Mouse (Mus musculus) midbrain, embryonic 10.5 days (tissue): Measurements from ENCODE around the gene Tgfbr2. TPM values are rescaled to one million over a fixed set of nuclear protein-coding genes. Genes with fewer than 3 reads are reported as not detected.

Experiments used
- DNase-seq: peaks from one replicate; pipeline ENCODE4 v3.0.0-alpha.2; 2017; ENCODE audit warnings: low spot score
- H3K27ac ChIP-seq: fragments of 300-500 bp; sonication (generic); replicated peaks from 2 replicates; pipeline ENCODE4 v1.5.1; 2016; ENCODE audit warnings: mild to moderate bottlenecking
- H3K27me3 ChIP-seq: fragments of 300-500 bp; sonication (generic); 2 replicates; pipeline ENCODE4 v1.6.1; 2016; ENCODE audit warnings: low read depth, mild to moderate bottlenecking; ENCODE audit not compliant: poor library complexity, severe bottlenecking
- H3K36me3 ChIP-seq: fragments of 300-500 bp; sonication (generic); 2 replicates; pipeline ENCODE4 v1.6.1; 2016; ENCODE audit warnings: mild to moderate bottlenecking, moderate library complexity
- H3K4me1 ChIP-seq: fragments of 300-500 bp; sonication (generic); 2 replicates; pipeline ENCODE4 v1.6.1; 2016
- H3K4me3 ChIP-seq: fragments of 300-500 bp; sonication (generic); 2 replicates; pipeline ENCODE4 v1.5.1; 2016; ENCODE audit warnings: mild to moderate bottlenecking, moderate library complexity
- H3K9me3 ChIP-seq: fragments of 300-500 bp; sonication (generic); replicated peaks from 2 replicates; pipeline ENCODE4 v1.6.1; 2016; ENCODE audit warnings: mild to moderate bottlenecking
- WGBS: fragments of 180-500 bp; shearing (Covaris S2); methylation state at CpG from one replicate; pipeline ENCODE4 v1.1.7; 2016; 5-methylcytosine and 5-hydroxymethylcytosine counted together
- polyA plus RNA-seq: library from polyadenylated mRNA; unstranded; fragments of >200 nt; fragmentation: Nextera tagmentation; extraction: Ambion mirVana; gene quantifications from 2 replicates; pipeline ENCODE4 v1.2.1, GENCODE M21; 2016

Gene Tgfbr2
- polyA plus RNA-seq, 1 experiment from 2014 or later = 7.2 TPM

DNA sequence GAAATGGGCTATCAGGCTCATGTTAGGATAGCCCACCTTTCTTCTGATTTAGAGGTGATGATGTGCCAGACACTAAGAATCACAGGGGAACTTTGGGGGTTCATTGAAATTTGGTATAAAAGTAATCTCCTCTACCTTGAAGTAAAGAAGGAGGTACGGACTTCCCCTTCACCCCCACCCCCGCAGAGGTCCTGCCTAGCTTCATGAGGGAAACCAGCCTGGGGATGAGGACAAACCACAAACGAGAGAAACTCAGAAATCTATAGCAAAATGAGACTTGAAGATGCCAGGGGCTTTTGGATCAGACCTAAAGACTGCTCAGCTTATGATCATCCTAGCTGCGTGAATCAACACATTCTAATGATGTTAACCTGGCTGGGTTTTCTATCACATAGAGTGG is 14.7 kb upstream of the Tgfbr2 start:
- 86% methylated on average over 4 of the region's 4 CpGs for WGBS
- Histone ChIP-seq H3K27ac (no peak overlapping the region), H3K4me1 (no peaks in the 10 kb centered on the region), H3K27me3 (no peaks in the 10 kb centered on the region), H3K4me3 (no peak overlapping the region), H3K9me3 (no peaks in the 10 kb centered on the region), H3K36me3 (no peaks in the 10 kb centered on the region)
- DNase-seq = no peak

DNA sequence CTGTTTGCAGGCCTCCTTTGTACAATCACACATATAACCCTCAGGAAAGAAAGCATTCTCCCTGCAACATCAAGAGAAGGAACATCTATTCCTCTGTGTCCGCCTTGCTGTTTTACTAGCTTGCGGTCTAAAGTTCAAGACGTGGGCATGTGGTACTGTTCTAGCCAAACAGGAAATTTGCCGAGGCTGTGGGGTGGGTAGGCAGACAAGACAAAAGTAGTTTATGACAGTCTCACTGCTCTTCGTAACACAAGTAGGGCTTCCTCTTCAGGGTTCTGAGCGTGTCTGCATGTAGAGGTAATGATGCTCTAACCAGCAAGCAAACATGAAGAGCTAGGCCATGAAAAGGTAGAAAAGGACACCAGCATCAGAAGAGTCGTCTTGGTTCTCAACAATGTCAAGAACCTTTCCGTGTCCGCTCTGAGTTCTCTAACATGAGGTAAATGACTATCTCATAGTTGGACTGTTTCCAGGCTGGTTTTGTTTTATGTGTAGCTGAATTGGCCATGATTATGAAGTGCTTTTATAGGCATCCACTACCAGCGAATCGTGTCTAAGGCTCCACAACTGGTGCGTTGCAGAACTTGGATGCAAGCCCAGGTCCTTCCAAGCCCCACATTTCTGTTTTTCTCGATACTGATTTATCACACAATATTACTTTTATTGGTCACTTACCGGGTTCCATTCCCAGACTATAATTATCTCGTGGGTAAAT is 13.9 kb upstream of the Tgfbr2 start:
- Histone ChIP-seq H3K4me3 (no peak overlapping the region), H3K36me3 (no peaks in the 10 kb centered on the region), H3K27me3 (no peaks in the 10 kb centered on the region), H3K4me1 (no peaks in the 10 kb centered on the region), H3K27ac (no peak overlapping the region), H3K9me3 (no peaks in the 10 kb centered on the region)
- DNase-seq = no peak
- 94% methylated on average over 15 of the region's 15 CpGs for WGBS

DNA sequence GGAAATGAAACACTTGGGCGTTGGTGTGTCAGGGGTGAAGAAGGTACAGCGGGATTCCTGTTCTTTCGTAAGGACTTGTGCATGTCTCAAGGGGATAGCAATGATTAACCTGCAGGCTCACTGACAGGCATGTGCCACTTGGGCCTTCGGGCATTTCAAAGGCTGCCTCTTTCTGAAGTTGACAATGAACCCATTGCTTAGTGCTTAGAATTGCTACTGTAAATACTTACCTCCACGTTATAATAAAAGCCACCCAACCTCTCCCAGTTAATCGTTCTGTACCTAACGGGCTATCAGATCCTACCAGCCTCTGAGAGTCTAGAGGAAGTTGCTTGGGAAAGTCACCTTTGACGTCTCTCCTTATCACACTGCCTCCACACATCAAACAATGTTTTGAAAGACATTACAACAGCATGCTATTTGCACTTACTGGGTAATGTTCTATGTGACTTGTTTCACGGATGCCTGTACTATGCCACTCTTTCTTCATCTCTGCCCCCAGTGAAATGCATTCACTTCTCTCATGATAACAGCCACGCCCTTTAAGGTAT is 12.1 kb upstream of the Tgfbr2 start:
- Histone ChIP-seq H3K9me3 (no peaks in the 10 kb centered on the region), H3K27ac (no peak overlapping the region), H3K27me3 (no peaks in the 10 kb centered on the region), H3K4me1 (no peaks in the 10 kb centered on the region), H3K4me3 (no peak overlapping the region), H3K36me3 (no peaks in the 10 kb centered on the region)
- WGBS = 89% methylated on average over 10 of the region's 10 CpGs
- DNase-seq = no peak

DNA sequence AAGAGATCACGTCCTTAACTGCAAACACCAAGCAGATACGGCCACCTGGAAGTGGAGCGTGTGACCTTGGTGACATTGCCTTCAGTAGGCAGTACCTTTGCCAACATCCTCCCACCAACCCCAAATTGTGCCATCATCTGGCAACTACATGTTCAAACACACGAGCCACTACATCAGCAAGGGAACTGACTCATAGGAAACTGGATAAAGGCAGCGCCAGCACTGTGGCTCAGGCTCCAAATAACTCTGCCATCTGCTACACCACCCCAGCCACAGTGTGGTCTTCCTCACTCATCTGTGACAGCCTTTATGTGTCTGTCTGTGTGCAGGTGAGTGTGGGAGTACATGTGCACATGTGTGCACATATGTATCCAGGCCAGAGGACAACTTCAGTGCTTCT is 9.7 kb upstream of the Tgfbr2 start:
- Histone ChIP-seq H3K9me3 (no peaks in the 10 kb centered on the region), H3K4me1 (no peaks in the 10 kb centered on the region), H3K4me3 (no peak overlapping the region), H3K27me3 (no peaks in the 10 kb centered on the region), H3K27ac (no peak overlapping the region), H3K36me3 (no peaks in the 10 kb centered on the region)
- WGBS = 93% methylated on average over 5 of the region's 5 CpGs
- DNase-seq = no peak

DNA sequence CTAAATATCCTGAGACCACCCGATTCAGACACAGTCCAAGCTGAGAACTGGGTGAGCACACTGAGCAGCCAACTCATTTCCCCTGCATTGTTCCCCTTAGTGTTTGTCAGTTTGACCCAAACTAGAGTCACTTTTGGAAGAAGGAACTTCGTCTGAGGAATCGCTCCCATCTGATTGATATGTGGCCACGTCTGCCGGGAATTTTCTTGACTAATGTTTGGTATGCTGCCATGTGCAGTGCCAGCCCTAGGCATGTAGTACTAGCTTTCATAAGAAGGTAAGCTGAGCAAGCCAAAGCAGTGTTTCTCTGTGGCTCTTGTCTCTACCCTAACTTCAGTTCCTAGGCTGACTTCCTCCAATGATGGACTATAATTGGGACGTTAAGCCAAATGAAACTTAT is 7.9 kb upstream of the Tgfbr2 start:
- Histone ChIP-seq H3K27ac (no peak overlapping the region), H3K36me3 (no peaks in the 10 kb centered on the region), H3K4me3 (no peak overlapping the region), H3K4me1 (no peaks in the 10 kb centered on the region), H3K9me3 (no peaks in the 10 kb centered on the region), H3K27me3 (no peaks in the 10 kb centered on the region)
- no peak for DNase-seq
- WGBS = 97% methylated on average over 6 of the region's 6 CpGs

DNA sequence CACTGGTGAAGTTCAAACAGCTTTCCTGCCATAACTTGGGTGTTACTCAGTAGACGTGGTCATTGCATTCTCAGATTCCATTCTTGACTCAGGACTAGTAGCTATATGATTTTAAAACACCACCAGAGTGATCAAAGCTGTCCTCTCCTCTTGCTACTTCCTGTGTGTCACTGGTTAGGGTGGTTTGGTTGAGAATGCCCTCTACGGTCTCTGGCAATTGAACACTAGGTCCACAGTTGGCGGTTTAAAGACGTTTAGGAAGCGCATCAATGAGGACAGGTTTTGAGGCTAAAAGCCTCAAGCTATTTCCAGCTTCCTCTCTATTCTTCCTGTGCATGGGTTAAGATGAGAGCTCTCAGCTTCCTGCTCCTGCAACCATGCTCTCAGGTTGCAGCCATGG is 6.4 kb upstream of the Tgfbr2 start:
- no peaks in the 10 kb centered on the region for H3K36me3 ChIP-seq
- WGBS = 94% methylated on average over 5 of the region's 5 CpGs
- H3K9me3 ChIP-seq = no peaks in the 10 kb centered on the region
- H3K4me3 ChIP-seq = no peak overlapping the region
- H3K4me1 ChIP-seq = no peaks in the 10 kb centered on the region
- no peak overlapping the region for H3K27ac ChIP-seq
- H3K27me3 ChIP-seq = peaks cover 11% of the 10 kb centered on the region; the same call in 1 of the 2 replicates
- DNase-seq = no peak

DNA sequence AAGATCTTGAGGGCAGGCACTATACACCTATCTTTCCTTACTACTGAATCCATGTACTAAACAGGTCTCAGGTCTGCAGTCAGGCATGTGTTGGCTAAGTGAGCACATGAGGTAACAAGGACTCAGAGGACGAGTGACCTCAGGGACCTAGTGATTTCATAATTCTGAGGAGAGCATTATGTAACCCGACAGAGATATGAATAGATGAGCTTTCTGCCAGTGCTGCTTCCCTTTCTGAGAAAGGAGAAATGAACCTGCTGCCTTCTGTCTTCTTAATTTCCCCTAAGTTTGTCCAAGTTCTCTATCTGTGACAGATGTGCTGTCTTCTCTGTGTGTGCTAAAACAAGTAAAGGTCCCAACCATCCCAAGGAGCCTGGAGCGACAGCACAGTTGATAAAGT is 3.0 kb upstream of the Tgfbr2 start:
- H3K27ac ChIP-seq = no peak overlapping the region
- DNase-seq = no peak
- H3K4me3 ChIP-seq = no peak overlapping the region
- peaks cover 39% of the 10 kb centered on the region for H3K27me3 ChIP-seq
- no peaks in the 10 kb centered on the region for H3K36me3 ChIP-seq
- 83% methylated on average over 3 of the region's 3 CpGs for WGBS
- H3K9me3 ChIP-seq = no peaks in the 10 kb centered on the region
- H3K4me1 ChIP-seq = peaks cover 21% of the 10 kb centered on the region

DNA sequence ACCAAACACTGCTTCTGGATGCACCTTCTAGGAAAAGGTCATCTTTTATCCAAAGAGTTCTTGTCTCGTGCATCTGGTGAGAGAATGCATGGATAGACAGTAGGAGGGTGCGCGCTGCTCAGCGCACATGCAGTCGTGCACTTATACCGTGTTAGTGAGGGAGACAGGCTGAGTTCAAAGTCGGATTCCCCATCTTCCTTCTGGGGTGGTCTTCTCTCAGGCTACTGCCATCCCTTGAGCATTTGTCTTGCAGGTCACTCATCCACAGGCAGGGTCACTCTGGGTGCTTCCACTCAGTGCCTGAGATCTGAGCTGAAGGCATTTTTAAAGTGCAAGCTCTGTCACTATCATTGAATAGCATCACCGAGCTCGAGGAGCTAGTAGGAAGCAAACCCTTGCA is 1.9 kb upstream of the Tgfbr2 start:
- WGBS = 92% methylated on average over 9 of the region's 9 CpGs

DNA sequence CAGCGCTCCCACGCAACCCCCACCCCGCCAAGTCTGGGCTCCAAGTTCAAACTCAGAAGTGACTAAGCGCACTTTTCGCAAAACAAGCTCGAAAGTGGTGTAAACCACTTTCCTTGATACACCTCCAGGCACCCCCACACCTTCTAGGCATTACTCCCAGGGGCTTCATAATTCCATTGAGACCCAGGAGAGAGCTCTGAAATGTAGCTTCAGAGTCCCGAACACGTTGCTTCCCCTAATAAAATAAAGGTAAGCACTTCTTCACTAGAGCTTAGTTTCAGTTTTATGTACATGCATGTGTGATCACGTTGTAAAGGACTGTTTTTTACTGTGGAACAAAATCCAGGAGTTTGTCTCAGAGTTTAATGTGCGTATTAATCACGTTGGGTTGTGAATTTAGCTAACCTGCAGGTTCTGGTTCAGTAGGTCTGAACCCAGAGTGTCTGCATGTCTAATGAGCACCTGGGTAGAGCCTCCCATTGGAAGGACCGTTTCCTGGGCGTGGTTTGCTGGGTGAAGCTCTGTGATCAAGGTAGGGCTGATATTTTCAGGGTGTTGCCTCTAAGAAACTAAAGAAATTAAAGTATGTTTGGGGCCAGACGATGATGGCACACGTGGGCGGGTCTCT is 442 bp upstream of the Tgfbr2 start:
- Histone ChIP-seq H3K4me1 (peaks cover 21% of the 10 kb centered on the region), H3K27me3 (peaks cover 39% of the 10 kb centered on the region), H3K27ac (peak overlapping the region; percentile 89), H3K36me3 (no peaks in the 10 kb centered on the region), H3K9me3 (no peaks in the 10 kb centered on the region), H3K4me3 (peak overlapping the region; percentile 82)
- WGBS = 8% methylated on average over 16 of the region's 16 CpGs
- DNase-seq = no peak

More for the DNA sequence above, 1.9 kb upstream of the Tgfbr2 start:
- Histone ChIP-seq H3K9me3 (no peaks in the 10 kb centered on the region), H3K4me1 (peaks cover 21% of the 10 kb centered on the region), H3K36me3 (no peaks in the 10 kb centered on the region), H3K27ac (no peak overlapping the region), H3K27me3 (peaks cover 39% of the 10 kb centered on the region), H3K4me3 (no peak overlapping the region)
- no peak for DNase-seq

DNA sequence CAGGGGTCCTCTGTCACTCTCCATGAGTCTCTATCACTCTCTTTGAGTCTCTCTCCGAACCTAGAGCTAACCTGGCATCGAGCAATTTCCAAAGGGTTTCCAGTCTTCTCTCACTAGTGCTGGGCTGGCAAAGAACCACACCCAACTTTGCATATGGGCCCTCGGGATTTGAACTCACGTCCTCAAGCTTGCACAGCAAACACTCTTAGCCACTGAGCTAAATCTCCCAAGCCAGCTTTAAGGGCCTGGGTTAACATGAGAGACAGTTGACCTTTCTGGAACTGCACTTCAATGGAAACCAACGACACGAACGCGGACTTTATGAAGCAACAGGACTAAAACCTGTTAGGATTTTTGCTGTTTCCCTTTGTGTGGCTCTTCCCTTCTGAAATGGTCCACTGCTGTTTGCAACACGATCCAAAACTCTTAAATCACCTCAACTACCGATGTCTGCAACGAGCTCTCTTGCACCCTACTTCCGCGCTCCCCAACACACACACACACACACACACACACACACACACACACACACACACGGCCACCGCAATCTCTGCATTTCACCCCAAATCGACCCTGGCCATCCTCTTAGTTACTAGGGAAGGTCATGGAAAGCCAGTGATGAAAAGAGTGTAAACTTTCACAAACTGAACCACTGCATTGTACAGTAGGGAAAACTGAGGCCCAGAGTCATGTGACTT is 1.5 kb downstream of the Tgfbr2 start:
- Histone ChIP-seq H3K27ac (no peak overlapping the region), H3K27me3 (peaks cover 39% of the 10 kb centered on the region), H3K36me3 (no peaks in the 10 kb centered on the region), H3K4me1 (peaks cover 29% of the 10 kb centered on the region), H3K9me3 (no peaks in the 10 kb centered on the region), H3K4me3 (peak overlapping the region; percentile 82)
- WGBS = 87% methylated on average over 15 of the region's 16 CpGs
- DNase-seq = no peak

DNA sequence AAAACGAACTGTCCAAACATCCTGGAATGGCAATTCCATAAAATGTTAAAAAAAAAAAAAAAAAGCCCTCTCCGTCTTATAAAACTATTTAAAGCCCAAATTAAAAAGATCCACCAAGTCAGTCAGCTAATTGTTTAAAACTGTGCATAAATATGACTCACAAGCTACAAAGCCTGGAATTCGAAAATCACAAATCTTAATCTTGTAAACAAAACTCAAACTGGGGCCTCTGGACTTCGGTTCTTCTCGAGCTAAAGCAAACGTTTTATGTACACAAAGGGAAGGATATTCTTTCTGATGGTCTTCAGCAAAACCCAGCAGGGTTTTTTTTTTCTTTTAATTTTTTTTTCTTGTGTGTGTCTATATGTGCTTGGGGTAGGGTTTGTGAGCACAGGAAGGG is 2.1 kb downstream of the Tgfbr2 start:
- H3K4me3 ChIP-seq = no peak overlapping the region
- no peak overlapping the region for H3K27ac ChIP-seq
- DNase-seq = no peak
- H3K27me3 ChIP-seq = peaks cover 39% of the 10 kb centered on the region
- no peaks in the 10 kb centered on the region for H3K9me3 ChIP-seq
- no peaks in the 10 kb centered on the region for H3K36me3 ChIP-seq
- 83% methylated on average over 6 of the region's 6 CpGs for WGBS
- H3K4me1 ChIP-seq = peaks cover 29% of the 10 kb centered on the region

DNA sequence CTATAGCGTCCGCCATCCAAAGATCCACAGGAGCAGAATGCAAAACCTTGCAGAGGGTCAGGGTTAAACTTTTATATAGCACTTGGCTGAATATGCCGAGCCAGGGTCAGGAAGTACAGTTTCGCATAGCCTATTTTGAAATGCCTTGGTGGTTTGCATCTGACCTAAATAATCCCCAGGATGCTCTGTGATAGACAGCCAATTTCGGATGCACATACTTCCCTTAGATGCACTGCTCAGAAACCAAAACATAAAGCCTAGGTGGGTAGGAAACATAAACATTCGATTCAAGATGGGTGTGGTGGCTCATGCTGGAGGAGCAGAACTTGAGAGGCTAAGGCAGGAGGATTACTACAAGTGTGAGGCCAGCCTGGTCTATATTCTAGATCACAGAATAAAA is 6.1 kb downstream of the Tgfbr2 start:
- 83% methylated on average over 6 of the region's 6 CpGs for WGBS
- no peak overlapping the region for H3K27ac ChIP-seq
- no peak overlapping the region for H3K4me3 ChIP-seq
- peaks cover 9% of the 10 kb centered on the region for H3K27me3 ChIP-seq
- peaks cover 9% of the 10 kb centered on the region for H3K4me1 ChIP-seq
- no peak for DNase-seq
- no peaks in the 10 kb centered on the region for H3K36me3 ChIP-seq
- H3K9me3 ChIP-seq = no peaks in the 10 kb centered on the region
